Mouse (Mus musculus): Measurements from ENCODE around the gene Kmt5a. TPM values are rescaled to one million over a fixed set of nuclear protein-coding genes. Genes with fewer than 3 reads are reported as not detected.

The Kmt5a gene
- polyA plus RNA-seq, 1 experiment from 2014 or later = 80.5 TPM

- 89% methylated on average over 10 of the region's 10 CpGs for WGBS
- ATAC-seq = no peak
- no peak overlapping the region for H3K4me3 ChIP-seq (ENCODE audit: low read depth, low read length)
Measured at GRCm38 (mm10) chr5:124510536-124511050, 70.9 kb downstream of the Kmt5a start.

More at GRCm38 (mm10) chr5:124510536-124511050, 70.9 kb downstream of the Kmt5a start:
- Histone ChIP-seq H3K9me3 (ENCODE audit: control insufficient read depth) (no peaks in the 10 kb centered on the region), H3K9ac (ENCODE audit: low read depth, low read length) (no peak overlapping the region), H3K4me2 (replicated peaks; ENCODE audit: low read depth) (no peak overlapping the region), H3K4me1 (replicated peaks; ENCODE audit: control insufficient read depth, insufficient read depth, low read length) (no peaks in the 10 kb centered on the region), H3K27me3 (replicated peaks; ENCODE audit: control insufficient read depth, insufficient read depth, low read length) (no peaks in the 10 kb centered on the region), H3K27ac (ENCODE audit: low read depth, low read length) (no peak overlapping the region), H3K36me3 (ENCODE audit: control insufficient read depth, insufficient read depth) (no peaks in the 10 kb centered on the region; the same call in 1 of the 2 replicates)
- no peak for TF ChIP-seq CTCF (IDR thresholded peaks at IDR 0.05; ENCODE audit: low read depth)

Small RNA genes within 50 kb of the gene (microRNA-seq; reads per million reads assigned to microRNA genes)
- gene Gm27486 = not detected

Other genes starting within 250 kb of the Kmt5a start
- 1.5 and 1.9 TPM in 2 replicates for gene Pitpnm2, start 190.2 kb upstream of the Kmt5a start, polyA plus RNA-seq (2015; fragmentation: Nextera tagmentation; extraction: Ambion mirVana)
- 2.5 and 2.6 TPM in 2 replicates for gene Mphosph9, start 112.0 kb upstream of the Kmt5a start, polyA plus RNA-seq (2015; fragmentation: Nextera tagmentation; extraction: Ambion mirVana)
- gene 2810006K23Rik, start 111.8 kb upstream of the Kmt5a start, polyA plus RNA-seq (2015; fragmentation: Nextera tagmentation; extraction: Ambion mirVana) = 5.0 TPM in 2 replicates
- gene Cdk2ap1, start 76.8 kb upstream of the Kmt5a start, polyA plus RNA-seq (2015; fragmentation: Nextera tagmentation; extraction: Ambion mirVana) = 43.3 and 53.6 TPM in 2 replicates
- 49.3 and 56.6 TPM in 2 replicates for gene Sbno1, start 13.9 kb upstream of the Kmt5a start, polyA plus RNA-seq (2015; fragmentation: Nextera tagmentation; extraction: Ambion mirVana)
- 48.2 and 49.7 TPM in 2 replicates for gene Rilpl2, start 38.4 kb downstream of the Kmt5a start, polyA plus RNA-seq (2015; fragmentation: Nextera tagmentation; extraction: Ambion mirVana)
- gene Snrnp35, start 43.2 kb downstream of the Kmt5a start, polyA plus RNA-seq (2015; fragmentation: Nextera tagmentation; extraction: Ambion mirVana) = 15.5 and 17.9 TPM in 2 replicates
- 6.6 and 7.5 TPM in 2 replicates for gene Rilpl1, start 91.5 kb downstream of the Kmt5a start, polyA plus RNA-seq (2015; fragmentation: Nextera tagmentation; extraction: Ambion mirVana)
- 398 and 414 TPM in 2 replicates for gene Tmed2, start 100.8 kb downstream of the Kmt5a start, polyA plus RNA-seq (2015; fragmentation: Nextera tagmentation; extraction: Ambion mirVana)
- 6.3 and 10.0 TPM in 2 replicates for gene Ddx55, start 112.9 kb downstream of the Kmt5a start, polyA plus RNA-seq (2015; fragmentation: Nextera tagmentation; extraction: Ambion mirVana)
- 37.3 and 39.0 TPM in 2 replicates for gene Eif2b1, start 139.2 kb downstream of the Kmt5a start, polyA plus RNA-seq (2015; fragmentation: Nextera tagmentation; extraction: Ambion mirVana)
- gene Gtf2h3, start 139.2 kb downstream of the Kmt5a start, polyA plus RNA-seq (2015; fragmentation: Nextera tagmentation; extraction: Ambion mirVana) = 15.9 and 17.3 TPM in 2 replicates
- 57.5 and 58.5 TPM in 2 replicates for gene Atp6v0a2, start 188.6 kb downstream of the Kmt5a start, polyA plus RNA-seq (2015; fragmentation: Nextera tagmentation; extraction: Ambion mirVana)

Data from intestine, postnatal 0 days (tissue).